Mouse (Mus musculus) midbrain, embryonic 13.5 days (tissue): ENCODE data around the gene P4ha3. TPM values are rescaled to one million over a fixed set of nuclear protein-coding genes. Genes with fewer than 3 reads are reported as not detected.
A peak's percentile ranks its signal among the peaks of the same experiment; 100 is the strongest.
"Not testable (repeated sequence)": the region's sequence is repeated elsewhere in the genome, so short reads cannot be mapped to it uniquely, and the experiment has no call there.

ENCODE experiments used
- ATAC-seq: fragments of 200-750 bp; cut with Nextera tagmentation; 2 replicates; pipeline ENCODE4 v1.8.0; 2017; ENCODE audit warnings: mild to moderate bottlenecking, moderate TSS enrichment, moderate library complexity
- H3K27ac ChIP-seq: fragments of 300-500 bp; sonication (generic); 2 replicates; pipeline ENCODE4 v1.5.1; 2015; ENCODE audit warnings: inconsistent platforms, mild to moderate bottlenecking, moderate library complexity
- H3K27me3 ChIP-seq: fragments of 300-500 bp; sonication (generic); 2 replicates; pipeline ENCODE4 v1.6.1; 2015; ENCODE audit warnings: mild to moderate bottlenecking, inconsistent platforms
- H3K36me3 ChIP-seq: fragments of 300-500 bp; sonication (generic); 2 replicates; pipeline ENCODE4 v1.6.1; 2015; ENCODE audit warnings: mild to moderate bottlenecking, inconsistent platforms
- H3K4me1 ChIP-seq: fragments of 300-500 bp; sonication (generic); replicated peaks from 2 replicates; pipeline ENCODE4 v1.6.1; 2015; ENCODE audit warnings: inconsistent platforms
- H3K4me2 ChIP-seq: fragments of 300-500 bp; sonication (generic); replicated peaks from 2 replicates; pipeline ENCODE4 v1.6.1; 2015; ENCODE audit warnings: moderate library complexity, mild to moderate bottlenecking, inconsistent platforms
- H3K4me3 ChIP-seq: fragments of 300-500 bp; sonication (generic); replicated peaks from 2 replicates; pipeline ENCODE4 v1.5.1; 2015; ENCODE audit warnings: mild to moderate bottlenecking, inconsistent platforms
- H3K9ac ChIP-seq: fragments of 300-500 bp; sonication (generic); replicated peaks from 2 replicates; pipeline ENCODE4 v1.6.1; 2015; ENCODE audit warnings: mild to moderate bottlenecking, inconsistent platforms
- H3K9me3 ChIP-seq: fragments of 300-500 bp; sonication (generic); 2 replicates; pipeline ENCODE4 v1.6.1; 2016; ENCODE audit warnings: mild to moderate bottlenecking, inconsistent platforms
- WGBS: fragments of 180-500 bp; shearing (Covaris S2); methylation state at CpG from one replicate; pipeline ENCODE4 v1.1.7; 2015; 5-methylcytosine and 5-hydroxymethylcytosine counted together
- polyA plus RNA-seq: library from polyadenylated mRNA; unstranded; fragments of >200 nt; fragmentation: Nextera tagmentation; extraction: Ambion mirVana; gene quantifications from 2 replicates; pipeline ENCODE4 v1.2.1, GENCODE M21; 2015

Gene P4ha3
- polyA plus RNA-seq, result 3.6 and 5.5 TPM in 2 replicates

DNA sequence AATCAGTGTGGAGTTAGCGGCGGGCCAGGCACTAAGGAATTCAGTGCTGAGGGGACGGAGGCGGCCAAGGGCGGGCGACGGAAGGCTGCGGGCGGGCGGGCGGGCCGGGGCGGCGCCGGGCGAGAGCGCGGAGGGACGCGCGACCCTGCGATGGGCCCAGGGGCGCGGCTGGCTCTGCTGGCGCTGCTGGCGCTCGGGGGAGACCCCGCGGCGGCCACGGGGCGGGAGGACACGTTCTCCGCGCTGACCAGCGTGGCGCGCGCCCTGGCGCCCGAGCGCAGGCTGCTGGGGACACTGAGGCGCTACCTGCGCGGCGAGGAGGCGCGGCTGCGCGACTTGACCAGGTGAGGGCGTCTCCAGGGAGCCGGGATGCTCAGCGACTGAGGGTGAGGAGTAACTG is at the start of gene P4ha3:
TSS of gene P4ha3 (plus strand) at position 138 of the 400 bp plus-strand sequence.
- no peak within 1 kb of the TSS for H3K27ac ChIP-seq
- no peaks in the 10 kb centered on the region for H3K9me3 ChIP-seq
- H3K36me3 ChIP-seq, result no peaks in the 10 kb centered on the region
- H3K4me3 ChIP-seq, result peak within 1 kb of the TSS; percentile 55
- peak; percentile 62 for ATAC-seq
- WGBS, result under 1% methylated on average over 49 of the region's 53 CpGs
- peak within 1 kb of the TSS; percentile 76 for H3K9ac ChIP-seq
- peaks cover 34% of the 10 kb centered on the region for H3K27me3 ChIP-seq
- peak within 1 kb of the TSS; percentile 94 for H3K4me2 ChIP-seq
- peaks cover 25% of the 10 kb centered on the region for H3K4me1 ChIP-seq

DNA sequence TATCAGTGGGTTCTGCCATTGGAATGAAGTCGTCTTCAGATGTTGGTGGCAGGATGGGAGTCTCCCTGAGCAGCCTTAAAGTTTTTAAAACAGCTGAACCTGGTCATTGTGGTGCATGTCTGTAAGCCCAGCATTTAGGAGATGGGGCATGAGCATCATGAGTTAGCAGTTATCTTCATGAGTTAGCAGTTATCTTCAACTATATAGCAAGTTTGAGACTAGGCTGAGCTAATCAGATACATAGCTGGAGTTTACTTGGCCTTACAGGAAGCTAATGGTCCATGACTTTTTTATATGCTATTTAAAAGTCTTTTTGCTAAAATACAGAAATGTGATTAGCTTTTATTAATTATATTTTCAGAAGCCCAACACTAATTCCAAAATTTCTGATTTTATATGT is 47.0 kb upstream of the P4ha3 start:
- no peak overlapping the region for H3K4me3 ChIP-seq
- WGBS, result 93% methylated on average over 1 of the region's 1 CpGs
- no peak overlapping the region for H3K4me2 ChIP-seq
- no peak for ATAC-seq
- H3K27ac ChIP-seq, result no peak overlapping the region
- H3K36me3 ChIP-seq, result no peaks in the 10 kb centered on the region
- H3K9ac ChIP-seq, result no peak overlapping the region
- no peaks in the 10 kb centered on the region for H3K9me3 ChIP-seq
- H3K27me3 ChIP-seq, result no peaks in the 10 kb centered on the region
- H3K4me1 ChIP-seq, result peaks cover 6% of the 10 kb centered on the region; the same call in 1 of the 2 replicates

DNA sequence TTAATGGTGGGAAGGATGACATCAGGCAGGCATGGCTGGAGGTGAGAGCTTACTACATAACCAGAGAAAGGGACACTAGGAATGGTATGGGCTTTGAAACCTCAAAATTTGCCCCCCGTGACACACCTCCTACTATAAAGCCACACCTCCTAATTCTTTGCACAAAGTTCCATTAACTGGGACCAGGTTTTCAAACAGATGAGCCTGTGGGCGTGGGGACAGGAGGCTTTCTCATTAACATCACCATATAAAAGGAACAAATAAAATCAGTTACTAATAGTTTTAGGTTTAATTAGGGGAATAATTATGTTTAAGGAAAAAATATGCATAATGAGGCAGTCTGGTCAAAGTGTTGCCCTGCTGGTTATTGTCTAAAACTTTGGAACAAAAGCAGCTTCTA is 44.7 kb upstream of the P4ha3 start:
- H3K4me3 ChIP-seq, result no peak overlapping the region
- H3K4me1 ChIP-seq, result no peaks in the 10 kb centered on the region
- H3K4me2 ChIP-seq, result no peak overlapping the region
- no peaks in the 10 kb centered on the region for H3K27me3 ChIP-seq
- H3K9me3 ChIP-seq, result no peaks in the 10 kb centered on the region
- WGBS, result 89% methylated on average over 2 of the region's 2 CpGs
- no peaks in the 10 kb centered on the region for H3K36me3 ChIP-seq
- H3K27ac ChIP-seq, result no peak overlapping the region
- H3K9ac ChIP-seq, result no peak overlapping the region
- ATAC-seq, result no peak

DNA sequence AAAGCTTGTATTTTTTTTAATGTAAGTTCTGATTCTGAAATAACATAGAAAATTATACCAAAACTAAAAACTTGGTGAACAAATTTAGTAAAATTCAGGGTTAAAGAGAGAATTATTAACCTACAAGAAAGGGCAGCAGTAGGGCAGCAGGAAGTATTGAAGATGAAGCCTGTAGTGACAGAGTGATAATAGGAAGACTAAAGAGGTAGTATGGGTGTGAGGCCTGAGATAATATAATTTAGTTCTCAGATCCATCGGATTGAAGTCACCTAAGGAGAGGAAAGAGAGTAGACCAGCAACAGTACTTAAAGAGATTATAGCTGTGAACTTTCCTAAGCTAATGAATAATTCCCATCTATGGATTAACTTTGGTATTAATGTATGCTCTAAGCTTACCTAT is 42.3 kb upstream of the P4ha3 start:
- ATAC-seq, result no peak
- no peak overlapping the region for H3K4me3 ChIP-seq
- no peaks in the 10 kb centered on the region for H3K27me3 ChIP-seq
- H3K36me3 ChIP-seq, result 0 out of 2 replicates have a peak, but pooled peaks cover 4% of the 10 kb centered on the region
- H3K4me2 ChIP-seq, result no peak overlapping the region
- H3K4me1 ChIP-seq, result no peaks in the 10 kb centered on the region
- H3K27ac ChIP-seq, result no peak overlapping the region
- no peak overlapping the region for H3K9ac ChIP-seq
- WGBS, result 91% methylated on average over 1 of the region's 1 CpGs
- H3K9me3 ChIP-seq, result no peaks in the 10 kb centered on the region

DNA sequence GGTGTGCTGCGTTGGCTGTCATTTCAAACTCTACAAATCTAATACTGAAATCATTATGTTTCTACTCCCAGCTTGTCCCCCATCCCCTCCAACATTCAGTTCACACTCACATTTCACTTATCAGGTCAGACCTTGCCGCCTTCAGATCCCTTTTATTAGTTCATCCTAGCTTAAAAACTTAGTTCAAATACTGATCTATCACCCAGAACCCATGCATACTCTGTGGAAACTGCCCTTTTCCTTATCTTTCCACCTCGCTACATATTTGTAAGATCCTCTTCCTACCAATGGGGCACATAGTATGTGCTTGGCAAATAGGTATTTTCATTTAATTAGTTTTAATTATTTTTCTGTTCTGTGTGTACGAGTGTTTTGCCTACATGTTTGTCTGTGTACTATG is 41.1 kb upstream of the P4ha3 start:
- Histone ChIP-seq H3K27me3 (no peaks in the 10 kb centered on the region), H3K4me2 (no peak overlapping the region), H3K4me1 (no peaks in the 10 kb centered on the region), H3K27ac (no peak overlapping the region), H3K9me3 (no peaks in the 10 kb centered on the region), H3K36me3 (0 out of 2 replicates have a peak, but pooled peaks cover 4% of the 10 kb centered on the region), H3K4me3 (no peak overlapping the region), H3K9ac (no peak overlapping the region)
- ATAC-seq, result no peak
- WGBS, result 90% methylated on average over 4 of the region's 4 CpGs

DNA sequence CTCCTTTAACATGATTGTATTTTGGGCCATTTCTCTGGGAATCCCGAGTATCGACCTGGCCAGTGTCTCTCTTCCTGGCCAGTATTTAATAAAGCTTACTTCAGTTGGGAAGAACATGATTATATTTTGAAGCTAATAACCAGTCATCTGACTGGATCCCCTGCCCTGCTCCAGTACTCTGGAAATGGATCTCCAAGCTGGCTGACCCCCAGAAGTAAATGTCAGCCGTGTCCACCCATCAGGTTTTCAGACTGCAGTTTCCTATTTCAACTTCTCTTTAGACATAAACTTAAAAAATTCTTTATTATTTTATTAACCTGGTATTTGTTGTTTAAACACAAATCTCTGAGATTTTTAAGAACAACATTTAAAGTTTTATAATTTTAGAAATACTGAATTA is 40.1 kb upstream of the P4ha3 start:
- Histone ChIP-seq H3K4me1 (no peaks in the 10 kb centered on the region), H3K4me3 (no peak overlapping the region), H3K36me3 (peaks cover 4% of the 10 kb centered on the region; the same call in 1 of the 2 replicates), H3K27ac (no peak overlapping the region), H3K27me3 (no peaks in the 10 kb centered on the region), H3K4me2 (no peak overlapping the region), H3K9ac (no peak overlapping the region), H3K9me3 (no peaks in the 10 kb centered on the region)
- ATAC-seq, result no peak
- WGBS, result 93% methylated on average over 3 of the region's 3 CpGs

DNA sequence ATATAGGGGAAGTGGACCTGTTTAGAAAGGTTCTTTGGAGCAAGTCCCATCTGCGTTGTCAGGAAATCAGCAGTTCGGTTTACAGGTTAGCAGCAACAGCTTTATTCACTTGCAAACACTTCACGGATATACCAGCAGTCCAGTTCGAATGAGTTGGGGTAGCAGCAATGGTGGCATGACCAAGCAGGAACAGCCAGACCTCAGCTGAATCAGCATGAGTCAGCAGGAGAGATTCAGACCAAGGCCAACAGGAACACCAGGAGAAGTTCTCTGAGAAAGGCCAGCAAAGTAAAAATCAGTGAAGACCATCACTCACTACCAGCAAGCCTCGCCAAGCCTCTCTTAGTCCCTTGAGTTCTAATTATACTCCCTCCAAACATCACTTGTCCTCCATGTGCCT is 34.7 kb upstream of the P4ha3 start:
- H3K27me3 ChIP-seq, result no peaks in the 10 kb centered on the region
- no peak overlapping the region for H3K9ac ChIP-seq
- ATAC-seq, result no peak
- H3K4me3 ChIP-seq, result no peak overlapping the region
- no peaks in the 10 kb centered on the region for H3K4me1 ChIP-seq
- 95% methylated on average over 5 of the region's 5 CpGs for WGBS
- no peak overlapping the region for H3K27ac ChIP-seq
- no peak overlapping the region for H3K4me2 ChIP-seq
- H3K36me3 ChIP-seq, result peaks cover 44% of the 10 kb centered on the region
- H3K9me3 ChIP-seq, result no peaks in the 10 kb centered on the region

DNA sequence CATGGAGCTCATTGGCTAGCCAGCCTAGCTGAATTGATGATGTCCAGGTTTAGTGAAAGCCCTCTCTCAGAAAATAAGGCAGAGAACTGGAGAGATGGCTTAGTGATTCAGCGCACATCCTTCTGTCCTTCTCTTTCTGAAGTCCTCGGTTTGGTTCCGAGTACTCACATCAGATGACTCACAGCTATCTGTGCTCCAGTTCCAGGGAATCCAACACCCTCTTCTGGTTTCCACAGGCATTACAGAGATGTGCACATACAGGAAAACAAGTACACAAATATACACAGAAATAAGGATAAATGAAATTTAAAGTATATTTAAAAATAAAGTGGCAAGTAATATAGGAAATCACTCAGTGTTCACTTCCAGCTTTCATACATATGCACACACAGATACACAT is 23.0 kb upstream of the P4ha3 start:
- Histone ChIP-seq H3K9ac (no peak overlapping the region), H3K27ac (no peak overlapping the region), H3K4me2 (no peak overlapping the region), H3K9me3 (no peaks in the 10 kb centered on the region), H3K4me3 (no peak overlapping the region), H3K36me3 (peaks cover 58% of the 10 kb centered on the region), H3K27me3 (no peaks in the 10 kb centered on the region), H3K4me1 (no peaks in the 10 kb centered on the region)
- 88% methylated on average over 3 of the region's 3 CpGs for WGBS
- ATAC-seq, result no peak

DNA sequence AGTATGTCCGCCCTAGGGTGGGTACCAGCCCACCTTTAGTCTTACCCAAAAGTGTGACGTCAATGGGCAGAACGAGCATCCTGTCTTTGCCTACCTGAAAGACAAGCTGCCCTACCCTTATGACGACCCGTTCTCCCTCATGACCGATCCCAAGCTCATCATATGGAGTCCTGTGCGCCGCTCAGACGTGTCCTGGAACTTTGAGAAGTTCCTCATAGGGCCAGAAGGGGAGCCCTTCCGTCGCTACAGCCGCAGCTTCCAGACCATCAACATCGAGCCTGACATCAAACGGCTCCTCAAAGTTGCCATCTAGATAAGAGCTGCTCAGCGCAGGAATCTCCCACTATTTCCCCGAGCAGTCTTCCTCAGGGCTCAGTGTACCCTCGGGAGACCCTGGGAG is 20.4 kb upstream of the P4ha3 start:
- H3K4me1 ChIP-seq, H3K4me3 ChIP-seq, H3K27me3 ChIP-seq, H3K9ac ChIP-seq, H3K9me3 ChIP-seq, H3K27ac ChIP-seq, H3K4me2 ChIP-seq, ATAC-seq: not testable (repeated sequence)
- WGBS, result 57% methylated on average over 17 of the region's 17 CpGs
- H3K36me3 ChIP-seq, result peaks cover 68% of the 10 kb centered on the region

DNA sequence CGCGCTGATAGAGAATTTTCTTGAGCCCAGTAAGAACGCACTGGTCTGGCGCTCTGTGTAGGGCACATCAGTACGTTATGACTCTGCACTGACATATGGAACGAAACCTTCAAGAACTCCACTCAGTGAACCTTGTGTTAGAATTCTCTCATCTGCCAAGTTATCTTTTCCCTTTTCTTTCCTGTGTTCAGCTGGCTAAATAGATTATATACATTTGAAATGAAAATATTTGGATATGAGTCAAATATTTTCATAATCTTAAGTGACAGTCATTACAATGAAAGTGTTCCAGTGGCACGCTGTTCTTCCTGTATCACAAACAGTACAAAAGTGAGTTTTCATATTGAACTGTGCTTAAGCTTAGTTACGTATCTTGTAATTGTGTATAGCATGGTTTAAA is 13.0 kb upstream of the P4ha3 start:
- peaks cover 31% of the 10 kb centered on the region for H3K36me3 ChIP-seq
- H3K4me2 ChIP-seq, result no peak overlapping the region
- no peak overlapping the region for H3K27ac ChIP-seq
- H3K9me3 ChIP-seq, result no peaks in the 10 kb centered on the region
- no peaks in the 10 kb centered on the region for H3K4me1 ChIP-seq
- no peak overlapping the region for H3K9ac ChIP-seq
- no peak overlapping the region for H3K4me3 ChIP-seq
- 97% methylated on average over 8 of the region's 8 CpGs for WGBS
- no peaks in the 10 kb centered on the region for H3K27me3 ChIP-seq
- ATAC-seq, result no peak

DNA sequence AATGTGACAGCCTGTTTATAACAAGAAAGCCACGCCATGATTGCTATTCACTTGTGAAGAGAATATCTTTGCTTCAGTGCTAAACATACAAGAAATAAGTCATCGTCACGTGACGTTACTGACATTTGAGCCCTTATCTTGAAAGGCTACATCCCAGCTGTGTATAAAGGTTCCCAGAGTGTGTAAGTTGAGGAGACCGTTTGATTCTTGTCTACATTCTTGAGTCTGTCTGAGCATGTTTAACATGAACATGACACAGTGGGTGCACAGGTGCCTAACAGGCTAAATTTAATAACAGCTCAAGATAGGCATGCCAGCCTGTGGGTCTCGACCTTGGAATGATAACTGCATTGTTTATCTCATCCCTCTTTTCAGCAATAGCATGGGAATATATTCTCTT is 10.8 kb upstream of the P4ha3 start:
- no peaks in the 10 kb centered on the region for H3K27me3 ChIP-seq
- H3K4me2 ChIP-seq, result no peak overlapping the region
- no peak overlapping the region for H3K4me3 ChIP-seq
- no peak overlapping the region for H3K9ac ChIP-seq
- WGBS, result 88% methylated on average over 6 of the region's 6 CpGs
- no peaks in the 10 kb centered on the region for H3K4me1 ChIP-seq
- H3K36me3 ChIP-seq, result peaks cover 17% of the 10 kb centered on the region
- H3K9me3 ChIP-seq, result no peaks in the 10 kb centered on the region
- no peak overlapping the region for H3K27ac ChIP-seq
- ATAC-seq, result no peak

DNA sequence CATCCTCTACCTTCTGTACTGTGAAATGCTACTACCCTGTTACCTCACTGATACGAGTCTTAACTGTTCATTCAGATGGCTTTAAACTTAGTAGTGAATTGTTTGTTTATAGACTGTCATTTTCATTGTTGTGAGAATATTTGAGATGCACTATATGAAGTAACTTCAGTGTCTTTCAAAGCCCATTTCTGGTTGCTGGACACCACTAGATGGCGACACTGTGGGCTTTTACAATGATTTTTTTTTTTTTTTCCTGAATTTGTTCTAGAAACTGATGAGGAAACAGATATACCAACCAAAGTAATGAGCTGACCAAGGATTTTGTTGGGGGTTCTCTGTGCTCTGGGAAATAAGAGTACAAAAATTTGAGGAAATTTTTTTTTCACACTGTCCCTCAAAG is 8.9 kb upstream of the P4ha3 start:
- H3K9ac ChIP-seq, result no peak overlapping the region
- H3K27ac ChIP-seq, result no peak overlapping the region
- H3K4me2 ChIP-seq, result no peak overlapping the region
- WGBS, result 46% methylated on average over 2 of the region's 2 CpGs
- no peaks in the 10 kb centered on the region for H3K27me3 ChIP-seq
- no peaks in the 10 kb centered on the region for H3K9me3 ChIP-seq
- peaks cover 12% of the 10 kb centered on the region; the same call in 1 of the 2 replicates for H3K36me3 ChIP-seq
- no peak overlapping the region for H3K4me3 ChIP-seq
- ATAC-seq, result no peak
- H3K4me1 ChIP-seq, result no peaks in the 10 kb centered on the region

DNA sequence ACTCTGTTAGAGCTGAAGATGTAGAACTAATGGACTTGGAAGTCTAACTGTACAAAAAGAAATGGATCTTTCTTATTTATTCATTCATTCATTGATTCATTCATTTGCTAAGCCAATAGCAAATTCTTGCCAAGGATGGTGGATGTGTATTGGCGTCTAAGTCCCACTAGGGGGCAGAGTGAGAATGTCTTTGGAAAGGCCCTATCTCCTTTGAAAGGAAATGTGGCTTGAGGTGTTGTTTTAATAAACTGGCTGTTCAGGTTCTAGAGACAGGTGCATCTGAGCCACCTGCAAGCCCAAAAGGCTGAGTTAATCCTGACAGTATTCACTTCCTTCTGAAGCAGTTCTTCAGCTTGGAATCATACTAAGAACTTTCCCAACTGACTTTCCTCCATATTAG is 5.5 kb upstream of the P4ha3 start:
- no peak overlapping the region for H3K27ac ChIP-seq
- peaks cover 10% of the 10 kb centered on the region; the same call in 1 of the 2 replicates for H3K27me3 ChIP-seq
- peaks cover 1% of the 10 kb centered on the region; the same call in 1 of the 2 replicates for H3K36me3 ChIP-seq
- no peaks in the 10 kb centered on the region; the same call in 1 of the 2 replicates for H3K4me1 ChIP-seq
- no peaks in the 10 kb centered on the region for H3K9me3 ChIP-seq
- no peak overlapping the region for H3K4me2 ChIP-seq
- no peak overlapping the region for H3K9ac ChIP-seq
- no peak overlapping the region for H3K4me3 ChIP-seq
- 0% methylated on average over 1 of the region's 1 CpGs for WGBS
- no peak for ATAC-seq
